Mouse (Mus musculus) intestine, embryonic 16.5 days (tissue): Measurements from ENCODE around the gene Trpv2. TPM values are rescaled to one million over a fixed set of nuclear protein-coding genes. Genes with fewer than 3 reads are reported as not detected.
A peak's percentile ranks its signal among the peaks of the same experiment; 100 is the strongest.

Source experiments
- ATAC-seq: fragments of 200-750 bp; cut with Nextera tagmentation; 2 replicates; pipeline ENCODE4 v1.8.0; 2017; ENCODE audit warnings: moderate TSS enrichment, moderate library complexity
- H3K27ac ChIP-seq: fragments of 300-500 bp; sonication (generic); 2 replicates; pipeline ENCODE4 v1.5.1; 2014; ENCODE audit warnings: mild to moderate bottlenecking, low read length
- H3K27me3 ChIP-seq: fragments of 300-500 bp; sonication (generic); replicated peaks from 2 replicates; pipeline ENCODE4 v1.6.1; 2014; ENCODE audit warnings: low read length, control low read depth, mixed read lengths; ENCODE audit not compliant: control insufficient read depth, insufficient read depth
- H3K36me3 ChIP-seq: fragments of 300-500 bp; sonication (generic); 2 replicates; pipeline ENCODE4 v1.6.1; 2014; ENCODE audit warnings: low read length, control low read depth; ENCODE audit not compliant: control insufficient read depth, insufficient read depth
- H3K4me1 ChIP-seq: fragments of 300-500 bp; sonication (generic); 2 replicates; pipeline ENCODE4 v1.6.1; 2014; ENCODE audit warnings: low read length, control low read depth, mixed read lengths; ENCODE audit not compliant: control insufficient read depth, insufficient read depth
- H3K4me2 ChIP-seq: fragments of 300-500 bp; sonication (generic); 2 replicates; pipeline ENCODE4 v1.6.1; 2014; ENCODE audit warnings: low read depth, low read length, control low read depth
- H3K4me3 ChIP-seq: fragments of 300-500 bp; sonication (generic); 2 replicates; pipeline ENCODE4 v1.5.1; 2014; ENCODE audit warnings: mild to moderate bottlenecking, low read length
- H3K9ac ChIP-seq: fragments of 300-500 bp; sonication (generic); 2 replicates; pipeline ENCODE4 v1.6.1; 2014; ENCODE audit warnings: low read depth, low read length
- H3K9me3 ChIP-seq: fragments of 300-500 bp; sonication (generic); 2 replicates; pipeline ENCODE4 v1.6.1; 2016; ENCODE audit warnings: low read length, control low read depth; ENCODE audit not compliant: control insufficient read depth
- WGBS: fragments of 180-500 bp; shearing (Covaris S2); extraction: QIAGEN DNeasy Blood & Tissue Kit; methylation state at CpG from one replicate; pipeline ENCODE4 v1.1.7; 2014; 5-methylcytosine and 5-hydroxymethylcytosine counted together
- polyA plus RNA-seq: library from polyadenylated mRNA; unstranded; fragments of >200 nt; fragmentation: Nextera tagmentation; extraction: Ambion mirVana; gene quantifications from 2 replicates; pipeline ENCODE4 v1.2.1, GENCODE M21; 2015

Gene Trpv2
- polyA plus RNA-seq, 1 experiment from 2014 or later, result 11.0 TPM

DNA sequence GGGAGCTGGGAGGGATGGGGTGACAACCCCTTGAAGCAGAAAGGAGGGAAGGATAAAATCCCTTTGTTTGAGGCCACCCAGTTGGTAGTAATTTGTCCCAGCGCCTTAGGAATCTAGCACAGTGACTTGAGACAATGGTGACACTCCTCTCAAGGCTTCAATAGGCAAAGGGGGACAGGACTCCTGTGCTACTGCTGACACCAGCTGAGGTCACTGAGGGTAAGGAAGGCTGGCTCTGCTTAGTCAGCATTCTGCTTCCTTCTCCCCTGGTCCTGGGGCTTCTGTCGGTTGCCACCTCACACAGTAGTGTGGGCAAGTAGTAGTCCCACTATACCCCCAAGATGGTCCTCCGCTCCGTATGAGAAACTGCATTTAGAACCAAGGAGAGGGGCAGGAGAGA, 56.9 kb downstream of the Trpv2 start:
- no peak overlapping the region for H3K27ac ChIP-seq
- H3K4me1 ChIP-seq, result peaks cover 49% of the 10 kb centered on the region
- H3K4me2 ChIP-seq, result no peak overlapping the region
- H3K4me3 ChIP-seq, result no peak overlapping the region
- H3K27me3 ChIP-seq, result no peaks in the 10 kb centered on the region
- no peak for ATAC-seq
- no peaks in the 10 kb centered on the region for H3K36me3 ChIP-seq
- H3K9me3 ChIP-seq, result no peaks in the 10 kb centered on the region
- WGBS, result 60% methylated on average over 4 of the region's 4 CpGs
- H3K9ac ChIP-seq, result no peak overlapping the region

DNA sequence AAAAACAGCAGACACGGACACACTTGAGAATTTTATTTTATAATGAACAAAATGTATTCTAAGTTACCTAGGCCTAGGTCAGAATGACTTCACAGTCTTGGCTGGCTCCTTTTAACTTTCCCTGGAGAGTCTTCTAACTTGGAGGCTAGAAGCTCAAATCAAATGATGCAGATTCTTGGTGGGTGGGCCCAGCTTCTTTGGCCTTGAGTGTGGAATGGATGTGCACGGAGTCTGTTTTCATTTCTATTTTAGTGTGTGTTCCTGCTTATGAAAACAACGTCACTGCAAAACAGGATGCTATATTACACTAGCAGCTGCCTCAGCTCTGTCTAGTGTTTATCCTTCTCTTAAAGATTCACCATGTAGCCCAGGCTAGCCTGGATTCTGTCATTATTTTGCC, 61.1 kb downstream of the Trpv2 start:
- H3K4me3 ChIP-seq, result no peak overlapping the region
- H3K9ac ChIP-seq, result no peak overlapping the region; the same call in 1 of the 2 replicates
- H3K4me2 ChIP-seq, result no peak overlapping the region
- H3K4me1 ChIP-seq, result peaks cover 39% of the 10 kb centered on the region
- H3K27me3 ChIP-seq, result no peaks in the 10 kb centered on the region
- ATAC-seq, result no peak
- H3K27ac ChIP-seq, result peak overlapping the region; percentile 41
- WGBS, result 71% methylated on average over 3 of the region's 3 CpGs
- no peaks in the 10 kb centered on the region for H3K36me3 ChIP-seq
- no peaks in the 10 kb centered on the region for H3K9me3 ChIP-seq

DNA sequence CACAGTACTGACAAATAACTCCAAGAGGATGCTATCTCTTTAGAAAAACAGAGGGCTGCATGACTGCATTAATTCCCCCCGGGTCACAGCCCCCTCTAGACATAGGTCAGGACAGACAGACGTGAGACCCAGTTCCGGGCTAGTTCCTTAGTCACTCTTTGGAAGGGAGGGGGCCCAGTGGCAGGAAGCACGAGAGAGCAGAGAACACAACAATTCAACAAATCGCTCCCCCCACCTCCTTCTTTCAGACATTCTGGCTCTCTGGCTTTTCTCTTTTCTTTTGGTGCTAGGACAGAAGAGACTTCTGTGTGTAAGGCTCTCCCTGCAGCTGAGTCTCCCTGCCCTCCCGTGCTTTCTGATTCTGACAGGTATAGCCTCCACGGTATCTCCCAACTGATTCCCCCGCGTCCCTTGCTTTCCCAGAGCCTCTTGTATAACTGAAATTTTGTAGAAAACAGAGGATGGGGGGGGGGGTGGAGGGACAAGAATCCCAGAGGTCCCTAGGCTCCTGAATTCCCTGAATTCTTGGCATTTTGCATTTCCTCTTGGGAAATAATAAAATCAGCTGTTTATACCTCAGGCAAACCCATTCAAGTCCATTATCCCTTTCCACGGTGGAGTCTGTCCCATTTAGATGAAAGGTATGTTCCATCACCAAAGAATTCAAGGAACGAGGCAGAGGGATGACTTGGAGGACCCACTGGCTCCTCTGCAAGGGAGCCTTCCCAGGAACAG, 62.0 kb downstream of the Trpv2 start:
- Histone ChIP-seq H3K27ac (peak overlapping the region; percentile 41), H3K36me3 (no peaks in the 10 kb centered on the region), H3K4me1 (peaks cover 31% of the 10 kb centered on the region), H3K4me2 (no peak overlapping the region), H3K9me3 (no peaks in the 10 kb centered on the region), H3K4me3 (no peak overlapping the region), H3K27me3 (no peaks in the 10 kb centered on the region), H3K9ac (no peak overlapping the region)
- no peak for ATAC-seq
- 56% methylated on average over 11 of the region's 11 CpGs for WGBS

DNA sequence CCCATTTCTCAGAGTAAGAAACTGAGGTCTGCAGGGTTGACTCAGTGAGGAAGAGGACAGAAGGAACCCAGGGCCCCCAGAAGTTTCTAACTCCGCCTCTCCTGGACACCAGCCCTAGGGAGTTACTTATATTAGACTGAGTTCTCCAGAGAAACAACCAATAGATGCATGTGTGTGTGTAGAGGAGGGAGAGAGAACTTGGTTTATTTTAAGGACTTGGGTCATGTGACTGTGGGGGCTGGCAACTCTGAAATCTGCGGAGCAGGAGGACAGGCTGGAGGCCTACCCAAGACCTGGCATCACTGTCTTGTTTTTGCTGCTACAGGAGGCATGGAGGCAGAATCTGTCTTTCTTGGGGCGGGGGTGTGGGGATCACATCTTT, 62.5 kb downstream of the Trpv2 start:
- Histone ChIP-seq H3K9me3 (no peaks in the 10 kb centered on the region), H3K27ac (no peak overlapping the region), H3K36me3 (no peaks in the 10 kb centered on the region), H3K4me3 (no peak overlapping the region), H3K4me1 (peaks cover 30% of the 10 kb centered on the region), H3K9ac (no peak overlapping the region), H3K4me2 (no peak overlapping the region), H3K27me3 (no peaks in the 10 kb centered on the region)
- ATAC-seq, result 0 out of 2 replicates have a peak, but pooled peaks have one; percentile 22
- 80% methylated on average over 3 of the region's 3 CpGs for WGBS

DNA sequence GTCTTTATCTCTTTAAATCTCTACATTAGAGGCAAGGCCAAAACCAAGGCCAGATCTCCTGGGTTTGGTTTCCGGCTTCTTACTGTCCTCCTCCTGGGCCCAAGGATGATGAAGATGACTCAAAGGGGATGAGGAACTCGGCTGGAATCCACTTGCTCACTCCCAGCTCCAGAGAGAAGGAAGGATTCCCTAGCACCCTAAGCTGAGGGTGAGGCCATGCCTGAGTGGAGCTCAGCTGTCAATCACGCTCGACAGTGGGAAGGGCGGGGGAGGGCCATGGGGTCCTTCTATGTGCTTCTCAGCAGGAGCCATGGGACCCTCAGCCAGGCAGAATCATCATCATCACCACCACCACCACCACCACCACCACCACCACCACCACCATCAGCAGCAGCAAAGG, 63.1 kb downstream of the Trpv2 start:
- no peak overlapping the region for H3K4me3 ChIP-seq
- WGBS, result 77% methylated on average over 5 of the region's 5 CpGs
- ATAC-seq, result no peak
- H3K27ac ChIP-seq, result no peak overlapping the region
- no peak overlapping the region for H3K4me2 ChIP-seq
- H3K9me3 ChIP-seq, result no peaks in the 10 kb centered on the region
- no peaks in the 10 kb centered on the region for H3K36me3 ChIP-seq
- peaks cover 34% of the 10 kb centered on the region for H3K4me1 ChIP-seq
- no peaks in the 10 kb centered on the region for H3K27me3 ChIP-seq
- no peak overlapping the region for H3K9ac ChIP-seq

DNA sequence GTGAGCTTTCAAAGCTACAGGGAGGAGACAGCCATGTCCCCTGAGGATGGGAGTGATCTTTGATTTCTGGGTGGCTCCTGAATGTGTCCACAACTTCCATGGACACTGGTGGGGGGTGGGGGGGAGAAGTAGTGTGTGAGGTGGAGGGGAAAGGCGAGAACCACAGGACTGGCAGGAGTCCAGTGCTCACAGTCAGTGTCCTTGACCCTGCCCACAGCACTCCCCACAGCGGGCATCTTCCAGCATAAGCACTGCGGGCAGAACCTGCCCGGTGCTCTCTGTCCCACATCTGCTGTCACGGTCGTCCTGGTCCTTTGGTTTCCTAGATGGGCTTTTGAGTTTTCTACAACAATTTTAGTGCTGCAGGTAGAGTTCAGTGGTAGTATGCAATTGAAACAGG, 63.5 kb downstream of the Trpv2 start:
- no peaks in the 10 kb centered on the region for H3K36me3 ChIP-seq
- no peak for ATAC-seq
- no peak overlapping the region for H3K9ac ChIP-seq
- no peaks in the 10 kb centered on the region for H3K27me3 ChIP-seq
- 86% methylated on average over 6 of the region's 6 CpGs for WGBS
- H3K27ac ChIP-seq, result no peak overlapping the region
- no peak overlapping the region for H3K4me3 ChIP-seq
- H3K9me3 ChIP-seq, result no peaks in the 10 kb centered on the region
- no peak overlapping the region for H3K4me2 ChIP-seq
- H3K4me1 ChIP-seq, result peaks cover 38% of the 10 kb centered on the region

DNA sequence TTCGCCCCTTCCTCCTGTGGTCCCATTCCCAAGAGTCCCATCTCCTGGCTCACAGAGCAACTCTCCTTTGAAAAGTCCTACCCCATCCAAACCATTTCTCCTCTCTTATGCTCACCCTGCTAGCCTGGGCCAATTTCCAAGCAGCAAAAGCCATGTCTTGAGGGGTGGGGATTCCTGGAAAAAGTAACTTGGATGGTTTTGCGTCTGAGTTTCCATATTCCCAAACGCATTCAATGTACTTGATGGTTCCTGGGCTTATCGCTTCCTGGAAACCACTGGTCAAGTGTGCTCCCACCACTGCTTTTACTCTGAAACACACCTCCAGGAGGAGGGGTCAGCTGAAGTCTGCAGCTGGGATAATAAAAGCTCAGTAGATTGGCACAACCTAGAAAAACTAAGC, 64.1 kb downstream of the Trpv2 start:
- Histone ChIP-seq H3K4me3 (no peak overlapping the region), H3K4me1 (peaks cover 44% of the 10 kb centered on the region), H3K9ac (no peak overlapping the region), H3K27me3 (no peaks in the 10 kb centered on the region), H3K27ac (no peak overlapping the region), H3K9me3 (no peaks in the 10 kb centered on the region), H3K36me3 (no peaks in the 10 kb centered on the region), H3K4me2 (no peak overlapping the region)
- ATAC-seq, result no peak
- 83% methylated on average over 4 of the region's 4 CpGs for WGBS

DNA sequence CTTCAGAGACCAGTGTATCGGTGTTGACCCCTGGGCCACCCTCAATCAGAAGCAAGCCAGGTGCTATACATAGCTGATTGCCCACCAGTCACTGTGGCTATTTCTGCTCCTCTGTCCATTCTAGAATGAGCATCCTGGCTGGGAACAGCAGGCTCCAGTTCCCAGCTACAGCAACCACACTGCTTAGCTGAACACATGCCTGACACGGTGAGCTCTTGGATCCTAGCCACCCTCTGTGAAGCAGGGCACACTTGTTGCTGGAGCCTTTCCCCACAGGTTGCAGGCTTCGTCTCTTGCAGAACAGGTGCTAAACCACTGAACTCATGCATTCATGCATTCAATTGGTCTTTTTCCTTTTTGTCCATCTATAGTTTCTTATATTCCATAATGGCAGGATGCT, 66.1 kb downstream of the Trpv2 start:
- Histone ChIP-seq H3K4me3 (no peak overlapping the region), H3K36me3 (no peaks in the 10 kb centered on the region), H3K27ac (no peak overlapping the region), H3K9me3 (no peaks in the 10 kb centered on the region), H3K4me2 (no peak overlapping the region), H3K9ac (no peak overlapping the region), H3K4me1 (peaks cover 54% of the 10 kb centered on the region), H3K27me3 (no peaks in the 10 kb centered on the region)
- WGBS, result 80% methylated on average over 3 of the region's 3 CpGs
- no peak for ATAC-seq

DNA sequence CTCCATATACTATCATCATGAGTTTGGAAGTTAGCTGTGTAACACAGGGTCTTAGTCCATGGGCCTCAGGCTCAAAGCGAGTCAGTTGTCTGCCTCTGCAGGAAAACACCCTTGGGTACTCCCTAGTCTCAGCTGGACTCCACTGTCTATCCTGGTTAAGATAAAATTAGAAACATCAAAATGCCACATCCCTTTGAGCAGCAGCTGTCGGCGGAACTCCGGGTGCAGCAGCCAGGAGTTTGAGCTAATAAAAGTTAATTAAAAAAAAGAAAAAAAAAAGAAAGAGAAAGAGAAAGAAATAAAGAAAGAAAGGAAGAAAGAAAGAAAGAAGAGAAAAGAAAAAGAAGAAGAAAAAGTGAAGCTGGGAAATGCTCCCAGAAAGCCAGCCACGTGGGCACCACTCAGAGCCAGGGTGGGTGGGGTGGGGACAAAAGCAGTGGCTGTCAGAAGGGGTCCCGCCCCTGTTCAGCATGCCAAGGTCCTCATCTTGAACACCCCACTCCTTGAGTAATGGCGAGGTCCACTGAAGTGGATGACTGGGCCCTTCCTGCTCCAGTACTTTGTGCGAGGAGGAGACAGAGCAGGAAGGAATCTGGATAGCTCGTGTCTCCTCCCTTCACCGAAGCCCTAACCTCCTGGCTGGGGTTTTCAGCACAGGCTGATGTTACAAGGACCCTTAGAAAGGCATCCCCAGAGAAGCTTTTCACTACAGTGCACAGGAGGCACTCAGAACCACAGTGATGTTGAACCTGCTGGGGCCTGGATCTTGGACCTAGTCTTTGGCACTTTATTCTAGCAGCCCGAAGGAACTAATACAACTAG, 67.9 kb downstream of the Trpv2 start:
- no peaks in the 10 kb centered on the region for H3K36me3 ChIP-seq
- H3K9me3 ChIP-seq, result no peaks in the 10 kb centered on the region
- H3K4me3 ChIP-seq, result no peak overlapping the region
- 57% methylated on average over 11 of the region's 11 CpGs for WGBS
- H3K27me3 ChIP-seq, result no peaks in the 10 kb centered on the region
- peak overlapping the region; percentile 44; the same call in 1 of the 2 replicates for H3K27ac ChIP-seq
- no peak for ATAC-seq
- H3K4me2 ChIP-seq, result no peak overlapping the region
- H3K9ac ChIP-seq, result 0 out of 2 replicates have a peak overlapping the region, but pooled peaks have one; percentile 15
- H3K4me1 ChIP-seq, result peaks cover 54% of the 10 kb centered on the region
